Mouse (Mus musculus): ENCODE data around the gene Plet1. TPM values are rescaled to one million over a fixed set of nuclear protein-coding genes. Genes with fewer than 3 reads are reported as not detected.

Plet1 gene
- polyA plus RNA-seq, 1 experiment from 2014 or later, result 76.4 TPM

GRCm38 (mm10) chr9:50500974-50501501, 6.7 kb downstream of the Plet1 start:
- no peaks in the 10 kb centered on the region for H3K27me3 ChIP-seq (ENCODE audit: control insufficient read depth, insufficient read depth, low read length)
- no peak overlapping the region for H3K27ac ChIP-seq (replicated peaks)
- H3K4me1 ChIP-seq (replicated peaks; ENCODE audit: control insufficient read depth, insufficient read depth), result no peaks in the 10 kb centered on the region
- H3K4me2 ChIP-seq (replicated peaks; ENCODE audit: low read depth), result peak overlapping the region; percentile 45
- DNase-seq (ENCODE audit: low spot score) (peak; percentile 46), ATAC-seq (ENCODE audit: low FRiP score, low TSS enrichment) (peak; percentile 62)
- no peak overlapping the region for H3K9ac ChIP-seq (ENCODE audit: low read length)
- no peaks in the 10 kb centered on the region for H3K36me3 ChIP-seq (ENCODE audit: control insufficient read depth, insufficient read depth, low read length)
- 23% methylated on average over 14 of the region's 14 CpGs for WGBS
- H3K4me3 ChIP-seq (ENCODE audit: low read depth, low read length), result peak overlapping the region; percentile 17
- TF ChIP-seq EP300 (optimal IDR thresholded peaks at IDR 0.05) (no peak), CTCF (IDR thresholded peaks at IDR 0.05; ENCODE audit: low read depth) (no peak)
- H3K9me3 ChIP-seq (ENCODE audit: control insufficient read depth, low read length), result no peaks in the 10 kb centered on the region

GRCm38 (mm10) chr9:50502949-50503348, 8.6 kb downstream of the Plet1 start:
- no peaks in the 10 kb centered on the region for H3K36me3 ChIP-seq (ENCODE audit: control insufficient read depth, insufficient read depth, low read length)
- 77% methylated on average over 2 of the region's 3 CpGs for WGBS
- no peaks in the 10 kb centered on the region for H3K9me3 ChIP-seq (ENCODE audit: control insufficient read depth, low read length)
- H3K27me3 ChIP-seq (ENCODE audit: control insufficient read depth, insufficient read depth, low read length), result no peaks in the 10 kb centered on the region
- TF ChIP-seq EP300 (optimal IDR thresholded peaks at IDR 0.05) (no peak), CTCF (IDR thresholded peaks at IDR 0.05; ENCODE audit: low read depth) (no peak)
- no peak overlapping the region for H3K27ac ChIP-seq (replicated peaks)
- no peak overlapping the region for H3K9ac ChIP-seq (ENCODE audit: low read length)
- H3K4me2 ChIP-seq (replicated peaks; ENCODE audit: low read depth), result no peak overlapping the region
- ATAC-seq (ENCODE audit: low FRiP score, low TSS enrichment) (no peak), DNase-seq (ENCODE audit: low spot score) (no peak)
- H3K4me3 ChIP-seq (ENCODE audit: low read depth, low read length), result no peak overlapping the region
- H3K4me1 ChIP-seq (replicated peaks; ENCODE audit: control insufficient read depth, insufficient read depth), result no peaks in the 10 kb centered on the region

- ATAC-seq (ENCODE audit: low FRiP score, low TSS enrichment), result peak; percentile 27; the same call in 1 of the 2 replicates
- no peak overlapping the region for H3K4me3 ChIP-seq (ENCODE audit: low read depth, low read length)
- 19% methylated on average over 6 of the region's 6 CpGs for whole genome bisulfite sequencing
- no peaks in the 10 kb centered on the region for H3K36me3 ChIP-seq (ENCODE audit: control insufficient read depth, insufficient read depth, low read length)
- TF ChIP-seq EP300 (optimal IDR thresholded peaks at IDR 0.05) (no peak), CTCF (IDR thresholded peaks at IDR 0.05; ENCODE audit: low read depth) (no peak)
- no peak for DNase-seq (ENCODE audit: low spot score)
- H3K9ac ChIP-seq (ENCODE audit: low read length), result no peak overlapping the region
- no peaks in the 10 kb centered on the region for H3K9me3 ChIP-seq (ENCODE audit: control insufficient read depth, low read length)
- 0 out of 2 replicates have a peak overlapping the region, but pooled peaks have one; percentile 5 for H3K4me2 ChIP-seq (replicated peaks; ENCODE audit: low read depth)
- no peaks in the 10 kb centered on the region for H3K4me1 ChIP-seq (replicated peaks; ENCODE audit: control insufficient read depth, insufficient read depth)
- no peak overlapping the region; the same call in 1 of the 2 replicates for H3K27ac ChIP-seq (replicated peaks)
- no peaks in the 10 kb centered on the region for H3K27me3 ChIP-seq (ENCODE audit: control insufficient read depth, insufficient read depth, low read length)
Observed at GRCm38 (mm10) chr9:50505405-50505804, 11.1 kb downstream of the Plet1 start.

- Histone ChIP-seq H3K9me3 (ENCODE audit: control insufficient read depth, low read length) (no peaks in the 10 kb centered on the region), H3K4me1 (replicated peaks; ENCODE audit: control insufficient read depth, insufficient read depth) (no peaks in the 10 kb centered on the region), H3K27me3 (ENCODE audit: control insufficient read depth, insufficient read depth, low read length) (no peaks in the 10 kb centered on the region), H3K9ac (ENCODE audit: low read length) (no peak overlapping the region), H3K4me3 (ENCODE audit: low read depth, low read length) (no peak overlapping the region), H3K4me2 (replicated peaks; ENCODE audit: low read depth) (no peak overlapping the region), H3K27ac (replicated peaks) (no peak overlapping the region), H3K36me3 (ENCODE audit: control insufficient read depth, insufficient read depth, low read length) (no peaks in the 10 kb centered on the region)
- DNase-seq (ENCODE audit: low spot score) (no peak), ATAC-seq (ENCODE audit: low FRiP score, low TSS enrichment) (no peak)
- 28% methylated on average over 7 of the region's 7 CpGs for WGBS
- TF ChIP-seq EP300 (optimal IDR thresholded peaks at IDR 0.05) (no peak), CTCF (IDR thresholded peaks at IDR 0.05; ENCODE audit: low read depth) (no peak)
Observed at GRCm38 (mm10) chr9:50507570-50507969, 13.2 kb downstream of the Plet1 start.

- H3K4me2 ChIP-seq (replicated peaks; ENCODE audit: low read depth), result no peak overlapping the region
- peak; percentile 61 for ATAC-seq (ENCODE audit: low FRiP score, low TSS enrichment)
- H3K27ac ChIP-seq (replicated peaks), result no peak overlapping the region
- DNase-seq (ENCODE audit: low spot score), result peak; percentile 9
- 68% methylated on average over 5 of the region's 5 CpGs for WGBS
- H3K4me3 ChIP-seq (ENCODE audit: low read depth, low read length), result no peak overlapping the region
- no peaks in the 10 kb centered on the region for H3K9me3 ChIP-seq (ENCODE audit: control insufficient read depth, low read length)
- H3K36me3 ChIP-seq (ENCODE audit: control insufficient read depth, insufficient read depth, low read length), result no peaks in the 10 kb centered on the region
- H3K27me3 ChIP-seq (ENCODE audit: control insufficient read depth, insufficient read depth, low read length), result no peaks in the 10 kb centered on the region
- H3K4me1 ChIP-seq (replicated peaks; ENCODE audit: control insufficient read depth, insufficient read depth), result no peaks in the 10 kb centered on the region
- TF ChIP-seq EP300 (optimal IDR thresholded peaks at IDR 0.05) (no peak), CTCF (IDR thresholded peaks at IDR 0.05; ENCODE audit: low read depth) (no peak)
- no peak overlapping the region for H3K9ac ChIP-seq (ENCODE audit: low read length)
Observed at GRCm38 (mm10) chr9:50515462-50515861, 21.1 kb downstream of the Plet1 start.

GRCm38 (mm10) chr9:50518781-50519180, 24.5 kb downstream of the Plet1 start:
- WGBS, result 16% methylated on average over 2 of the region's 2 CpGs
- no peak overlapping the region for H3K4me3 ChIP-seq (ENCODE audit: low read depth, low read length)
- H3K9me3 ChIP-seq (ENCODE audit: control insufficient read depth, low read length), result no peaks in the 10 kb centered on the region
- no peaks in the 10 kb centered on the region for H3K36me3 ChIP-seq (ENCODE audit: control insufficient read depth, insufficient read depth, low read length)
- no peak overlapping the region for H3K4me2 ChIP-seq (replicated peaks; ENCODE audit: low read depth)
- no peak overlapping the region for H3K9ac ChIP-seq (ENCODE audit: low read length)
- H3K27me3 ChIP-seq (ENCODE audit: control insufficient read depth, insufficient read depth, low read length), result no peaks in the 10 kb centered on the region
- TF ChIP-seq CTCF (IDR thresholded peaks at IDR 0.05; ENCODE audit: low read depth), result peak; percentile 73
- no peak for TF ChIP-seq EP300 (optimal IDR thresholded peaks at IDR 0.05)
- DNase-seq (ENCODE audit: low spot score), result peak; percentile 51
- H3K27ac ChIP-seq (replicated peaks), result no peak overlapping the region
- ATAC-seq (ENCODE audit: low FRiP score, low TSS enrichment), result no peak
- H3K4me1 ChIP-seq (replicated peaks; ENCODE audit: control insufficient read depth, insufficient read depth), result no peaks in the 10 kb centered on the region

Data from stomach, postnatal 0 days (tissue).